Mouse (Mus musculus) forebrain, embryonic 16.5 days (tissue): ENCODE data around the gene Barhl2. TPM values are rescaled to one million over a fixed set of nuclear protein-coding genes. Genes with fewer than 3 reads are reported as not detected.

Source experiments
- ATAC-seq: fragments of 200-750 bp; cut with Nextera tagmentation; 2 replicates; pipeline ENCODE4 v1.8.0; 2017; ENCODE audit warnings: mild to moderate bottlenecking, moderate library complexity
- H3K27ac ChIP-seq: fragments of 300-500 bp; sonication (generic); 2 replicates; pipeline ENCODE4 v1.5.1; 2014; ENCODE audit warnings: low read length, control low read depth
- H3K27me3 ChIP-seq: fragments of 300-500 bp; sonication (generic); replicated peaks from 2 replicates; pipeline ENCODE4 v1.6.1; 2014; ENCODE audit warnings: low read length; ENCODE audit not compliant: control insufficient read depth, insufficient read depth
- H3K36me3 ChIP-seq: fragments of 300-500 bp; sonication (generic); 2 replicates; pipeline ENCODE4 v1.6.1; 2014; ENCODE audit not compliant: control insufficient read depth, insufficient read depth
- H3K4me1 ChIP-seq: fragments of 300-500 bp; sonication (generic); replicated peaks from 2 replicates; pipeline ENCODE4 v1.6.1; 2014; ENCODE audit warnings: low read length; ENCODE audit not compliant: control insufficient read depth, insufficient read depth
- H3K4me2 ChIP-seq: fragments of 300-500 bp; sonication (generic); 2 replicates; pipeline ENCODE4 v1.6.1; 2014; ENCODE audit warnings: mild to moderate bottlenecking, low read length, control low read depth
- H3K4me3 ChIP-seq: fragments of 300-500 bp; sonication (generic); replicated peaks from 2 replicates; pipeline ENCODE4 v1.5.1; 2014; ENCODE audit warnings: mild to moderate bottlenecking, low read length, control low read depth
- H3K9ac ChIP-seq: fragments of 300-500 bp; sonication (generic); replicated peaks from 2 replicates; pipeline ENCODE4 v1.6.1; 2014; ENCODE audit warnings: low read depth, low read length, control low read depth
- H3K9me3 ChIP-seq: fragments of 300-500 bp; sonication (generic); 2 replicates; pipeline ENCODE4 v1.6.1; 2016; ENCODE audit warnings: low read length; ENCODE audit not compliant: control insufficient read depth
- WGBS: fragments of 180-500 bp; shearing (Covaris S2); extraction: QIAGEN DNeasy Blood & Tissue Kit; methylation state at CpG from one replicate; pipeline ENCODE4 v1.1.7; 2014; 5-methylcytosine and 5-hydroxymethylcytosine counted together
- polyA plus RNA-seq: library from polyadenylated mRNA; unstranded; fragments of >200 nt; fragmentation: Nextera tagmentation; extraction: Ambion mirVana; gene quantifications from 2 replicates; pipeline ENCODE4 v1.2.1, GENCODE M21; 2015

Barhl2 gene
- polyA plus RNA-seq, 1 experiment from 2014 or later, result 1.6 TPM

GRCm38 (mm10) chr5:106464336-106465128, 6.6 kb upstream of the Barhl2 start:
- H3K4me1 ChIP-seq, result peaks cover 29% of the 10 kb centered on the region
- no peaks in the 10 kb centered on the region for H3K9me3 ChIP-seq
- H3K27me3 ChIP-seq, result peaks cover 77% of the 10 kb centered on the region
- H3K27ac ChIP-seq, result no peak overlapping the region
- H3K4me2 ChIP-seq, result no peak overlapping the region; the same call in 1 of the 2 replicates
- ATAC-seq, result no peak
- H3K4me3 ChIP-seq, result no peak overlapping the region
- WGBS, result under 1% methylated on average over 24 of the region's 24 CpGs
- H3K9ac ChIP-seq, result no peak overlapping the region
- H3K36me3 ChIP-seq, result no peaks in the 10 kb centered on the region

GRCm38 (mm10) chr5:106463661-106464191, 5.8 kb upstream of the Barhl2 start:
- peaks cover 31% of the 10 kb centered on the region for H3K4me1 ChIP-seq
- peak overlapping the region; percentile 16; the same call in 1 of the 2 replicates for H3K4me2 ChIP-seq
- H3K4me3 ChIP-seq, result 0 out of 2 replicates have a peak overlapping the region, but pooled peaks have one; percentile 6
- ATAC-seq, result no peak; the same call in 1 of the 2 replicates
- peaks cover 78% of the 10 kb centered on the region for H3K27me3 ChIP-seq
- no peaks in the 10 kb centered on the region for H3K9me3 ChIP-seq
- no peaks in the 10 kb centered on the region for H3K36me3 ChIP-seq
- WGBS, result under 1% methylated on average over 25 of the region's 25 CpGs
- no peak overlapping the region for H3K9ac ChIP-seq
- H3K27ac ChIP-seq, result no peak overlapping the region

DNA sequence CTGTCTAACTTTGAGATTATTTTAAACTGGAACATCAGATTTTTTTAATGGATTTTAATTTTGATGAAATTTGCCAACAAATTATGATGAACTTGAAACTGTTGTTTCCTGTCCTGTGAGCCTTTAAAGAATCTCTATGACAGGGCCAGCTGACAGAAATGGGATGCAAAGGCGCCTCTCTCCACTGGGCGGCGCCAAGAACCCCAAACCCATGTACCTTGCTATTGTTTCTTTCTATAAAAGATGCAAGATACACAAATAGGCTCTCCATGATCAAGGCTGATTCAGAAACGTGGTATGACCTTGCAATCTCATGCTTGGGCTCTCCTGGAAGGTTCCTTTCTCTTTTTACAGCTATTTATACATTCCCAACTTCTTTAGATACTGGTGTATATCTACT, 3.9 kb upstream of the Barhl2 start:
- Histone ChIP-seq H3K4me3 (no peak overlapping the region), H3K9me3 (no peaks in the 10 kb centered on the region), H3K36me3 (no peaks in the 10 kb centered on the region), H3K27ac (no peak overlapping the region), H3K27me3 (peaks cover 70% of the 10 kb centered on the region), H3K4me1 (peaks cover 40% of the 10 kb centered on the region), H3K9ac (no peak overlapping the region), H3K4me2 (no peak overlapping the region)
- under 1% methylated on average over 4 of the region's 4 CpGs for WGBS
- ATAC-seq, result no peak

DNA sequence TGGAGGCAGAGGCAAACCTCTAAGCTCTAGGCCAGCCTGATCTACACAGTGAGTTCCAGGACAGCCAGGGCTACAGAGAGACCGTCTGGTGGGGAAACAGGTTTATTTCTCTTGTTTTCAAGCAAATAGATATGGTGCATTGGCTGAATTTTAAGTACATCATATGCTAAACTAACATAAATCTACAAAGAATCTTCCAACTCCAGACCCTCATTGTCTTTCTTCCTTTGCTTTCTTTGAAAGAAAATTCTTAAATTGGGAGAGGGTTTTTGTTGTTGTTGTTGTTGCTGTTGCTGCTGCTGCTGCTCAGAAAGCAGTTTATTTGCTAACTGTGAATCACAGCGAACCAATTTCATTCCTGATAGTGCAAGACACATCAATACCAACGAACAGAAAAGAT, 3.5 kb upstream of the Barhl2 start:
- Histone ChIP-seq H3K27me3 (peaks cover 66% of the 10 kb centered on the region), H3K4me2 (no peak overlapping the region), H3K4me3 (no peak overlapping the region), H3K9ac (no peak overlapping the region), H3K36me3 (no peaks in the 10 kb centered on the region), H3K9me3 (no peaks in the 10 kb centered on the region), H3K4me1 (peaks cover 38% of the 10 kb centered on the region), H3K27ac (no peak overlapping the region)
- no peak for ATAC-seq
- WGBS, result 10% methylated on average over 3 of the region's 3 CpGs

- ATAC-seq, result no peak
- Histone ChIP-seq H3K4me2 (no peak overlapping the region), H3K4me1 (peaks cover 37% of the 10 kb centered on the region), H3K27me3 (peaks cover 73% of the 10 kb centered on the region), H3K36me3 (no peaks in the 10 kb centered on the region), H3K9me3 (no peaks in the 10 kb centered on the region), H3K4me3 (no peak overlapping the region), H3K9ac (no peak overlapping the region), H3K27ac (no peak overlapping the region)
- 2% methylated on average over 17 of the region's 17 CpGs for WGBS
Observed at GRCm38 (mm10) chr5:106460535-106460934, 2.6 kb upstream of the Barhl2 start.

DNA sequence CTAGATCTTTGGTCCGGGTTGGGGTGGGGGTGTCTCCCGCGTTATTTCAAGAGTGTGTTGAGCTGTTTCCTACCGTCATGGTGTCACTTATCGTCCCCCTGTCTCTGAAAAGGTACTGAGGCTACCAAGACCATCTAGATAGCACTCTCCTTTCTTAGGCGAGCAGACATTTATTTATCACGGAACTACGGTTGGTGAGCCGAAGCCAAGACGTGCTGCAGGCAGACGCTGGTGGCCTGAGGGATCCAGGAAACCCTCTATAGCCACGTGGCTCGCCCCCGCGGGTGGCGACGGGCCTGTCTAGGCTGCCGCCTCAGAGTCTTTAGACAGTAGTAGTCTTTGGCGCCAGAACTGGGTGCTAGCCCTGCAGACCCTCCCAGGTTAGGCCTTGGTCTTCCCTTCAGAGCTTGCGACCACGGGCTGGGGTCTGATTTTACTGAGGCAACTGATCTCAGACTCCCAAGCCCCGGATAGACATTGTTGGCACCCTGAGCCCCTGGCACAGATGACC, 2.1 kb upstream of the Barhl2 start:
- ATAC-seq, result no peak
- H3K27ac ChIP-seq, result no peak overlapping the region
- peaks cover 33% of the 10 kb centered on the region for H3K4me1 ChIP-seq

GRCm38 (mm10) chr5:106459120-106459641, 1.2 kb upstream of the Barhl2 start:
- H3K4me1 ChIP-seq, result peaks cover 29% of the 10 kb centered on the region
- WGBS, result under 1% methylated on average over 31 of the region's 31 CpGs
- H3K27me3 ChIP-seq, result peaks cover 80% of the 10 kb centered on the region
- H3K9me3 ChIP-seq, result no peaks in the 10 kb centered on the region
- ATAC-seq, result 0 out of 2 replicates have a peak, but pooled peaks have one; percentile 14
- H3K9ac ChIP-seq, result no peak overlapping the region; the same call in 1 of the 2 replicates
- no peak overlapping the region for H3K27ac ChIP-seq
- H3K4me3 ChIP-seq, result peak overlapping the region; percentile 43
- H3K36me3 ChIP-seq, result no peaks in the 10 kb centered on the region
- peak overlapping the region; percentile 58 for H3K4me2 ChIP-seq

More for the DNA sequence above, 2.1 kb upstream of the Barhl2 start:
- Histone ChIP-seq H3K4me3 (0 out of 2 replicates have a peak overlapping the region, but pooled peaks have one; percentile 2), H3K9ac (no peak overlapping the region), H3K36me3 (no peaks in the 10 kb centered on the region), H3K4me2 (no peak overlapping the region), H3K27me3 (peaks cover 77% of the 10 kb centered on the region), H3K9me3 (no peaks in the 10 kb centered on the region)
- 1% methylated on average over 22 of the region's 22 CpGs for WGBS

DNA sequence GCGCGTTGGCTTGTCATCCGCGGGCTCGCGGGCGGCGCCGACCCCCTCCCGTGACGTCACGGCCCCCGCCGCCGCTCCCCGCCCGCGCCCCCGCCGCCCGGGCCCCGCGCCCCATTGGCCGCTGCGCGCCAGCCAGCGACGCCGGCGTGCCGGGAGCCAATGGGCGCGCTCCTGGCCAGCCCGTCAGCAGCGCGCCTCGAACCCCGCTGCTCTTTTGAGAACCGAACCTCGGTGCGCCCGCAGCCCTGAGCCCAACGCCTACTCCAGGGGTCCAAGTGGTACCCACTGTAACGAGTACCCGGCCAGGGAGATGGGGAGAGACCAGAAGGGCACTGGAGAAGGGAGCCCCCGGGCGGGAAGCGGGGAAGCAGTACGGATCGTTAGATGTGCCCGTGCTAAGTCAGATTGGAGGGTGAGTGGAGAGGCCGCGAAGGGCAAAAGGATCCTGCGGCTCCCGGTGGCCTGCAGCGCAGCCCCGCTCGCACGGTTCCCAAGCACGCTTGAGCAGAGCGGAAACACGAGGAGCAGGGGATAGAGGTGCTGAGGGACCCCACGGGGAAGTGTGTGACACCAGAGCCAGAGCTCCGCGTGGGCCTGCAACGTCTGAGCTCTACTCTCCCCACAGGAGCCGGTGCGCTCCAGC, 632 bp upstream of the Barhl2 start:
- H3K9ac ChIP-seq, result peak overlapping the region; percentile 39
- under 1% methylated on average over 50 of the region's 68 CpGs for WGBS
- peak overlapping the region; percentile 43 for H3K4me3 ChIP-seq
- ATAC-seq, result peak; percentile 72
- H3K9me3 ChIP-seq, result no peaks in the 10 kb centered on the region
- peaks cover 25% of the 10 kb centered on the region for H3K4me1 ChIP-seq
- no peaks in the 10 kb centered on the region for H3K36me3 ChIP-seq
- peaks cover 79% of the 10 kb centered on the region for H3K27me3 ChIP-seq
- peak overlapping the region; percentile 58 for H3K4me2 ChIP-seq
- H3K27ac ChIP-seq, result no peak overlapping the region
